Mouse (Mus musculus) heart, embryonic 10.5 days (tissue): Measurements from ENCODE around the gene Agfg1. TPM values are rescaled to one million over a fixed set of nuclear protein-coding genes. Genes with fewer than 3 reads are reported as not detected.

Experiments used
- DNase-seq: peaks from one replicate; pipeline ENCODE4 v3.0.0-alpha.2; 2017; ENCODE audit warnings: low spot score
- H3K27ac ChIP-seq: fragments of 300-500 bp; sonication (generic); 2 replicates; pipeline ENCODE4 v1.5.1; 2016; ENCODE audit warnings: mild to moderate bottlenecking
- H3K27me3 ChIP-seq: fragments of 300-500 bp; sonication (generic); 2 replicates; pipeline ENCODE4 v1.6.1; 2016; ENCODE audit warnings: mild to moderate bottlenecking; ENCODE audit not compliant: poor library complexity, insufficient read depth, severe bottlenecking
- H3K36me3 ChIP-seq: fragments of 300-500 bp; sonication (generic); 2 replicates; pipeline ENCODE4 v1.6.1; 2016; ENCODE audit warnings: mild to moderate bottlenecking, moderate library complexity
- H3K4me1 ChIP-seq: fragments of 300-500 bp; sonication (generic); 2 replicates; pipeline ENCODE4 v1.6.1; 2016; ENCODE audit warnings: mild to moderate bottlenecking
- H3K4me3 ChIP-seq: fragments of 300-500 bp; sonication (generic); 2 replicates; pipeline ENCODE4 v1.5.1; 2016; ENCODE audit warnings: mild to moderate bottlenecking, moderate library complexity
- H3K9me3 ChIP-seq: fragments of 300-500 bp; sonication (generic); 2 replicates; pipeline ENCODE4 v1.6.1; 2016; ENCODE audit warnings: mild to moderate bottlenecking, moderate library complexity
- WGBS: fragments of 180-500 bp; shearing (Covaris S2); methylation state at CpG from one replicate; pipeline ENCODE4 v1.1.7; 2016; 5-methylcytosine and 5-hydroxymethylcytosine counted together
- polyA plus RNA-seq: library from polyadenylated mRNA; unstranded; fragments of >200 nt; fragmentation: Nextera tagmentation; extraction: Ambion mirVana; gene quantifications from 2 replicates; pipeline ENCODE4 v1.2.1, GENCODE M21; 2016

Gene Agfg1
- polyA plus RNA-seq, 1 experiment from 2014 or later = 44.7 TPM

DNA sequence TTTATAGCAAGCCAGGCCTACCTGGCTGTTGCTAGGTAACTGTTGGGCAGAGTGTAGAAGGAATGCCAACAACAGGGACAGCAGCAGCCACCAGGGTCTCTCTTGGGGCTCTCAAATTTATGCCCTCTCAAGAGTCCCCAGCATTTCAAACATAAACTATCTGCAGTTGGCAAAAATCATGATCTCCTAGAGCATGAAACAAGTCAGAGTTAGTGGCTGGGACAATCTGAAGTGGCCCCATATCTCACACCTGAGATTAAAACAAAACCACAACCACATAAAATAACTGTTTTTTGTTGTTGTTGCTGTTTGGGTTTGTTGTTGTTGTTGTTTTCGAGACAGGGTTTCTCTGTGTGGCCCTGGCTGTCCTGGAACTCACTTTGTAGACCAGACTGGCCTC, 8.5 kb upstream of the Agfg1 start:
- Histone ChIP-seq H3K4me3 (no peak overlapping the region), H3K27ac (no peak overlapping the region), H3K36me3 (no peaks in the 10 kb centered on the region), H3K4me1 (peaks cover 25% of the 10 kb centered on the region), H3K9me3 (no peaks in the 10 kb centered on the region), H3K27me3 (no peaks in the 10 kb centered on the region)
- DNase-seq = no peak
- WGBS = 89% methylated on average over 1 of the region's 1 CpGs

DNA sequence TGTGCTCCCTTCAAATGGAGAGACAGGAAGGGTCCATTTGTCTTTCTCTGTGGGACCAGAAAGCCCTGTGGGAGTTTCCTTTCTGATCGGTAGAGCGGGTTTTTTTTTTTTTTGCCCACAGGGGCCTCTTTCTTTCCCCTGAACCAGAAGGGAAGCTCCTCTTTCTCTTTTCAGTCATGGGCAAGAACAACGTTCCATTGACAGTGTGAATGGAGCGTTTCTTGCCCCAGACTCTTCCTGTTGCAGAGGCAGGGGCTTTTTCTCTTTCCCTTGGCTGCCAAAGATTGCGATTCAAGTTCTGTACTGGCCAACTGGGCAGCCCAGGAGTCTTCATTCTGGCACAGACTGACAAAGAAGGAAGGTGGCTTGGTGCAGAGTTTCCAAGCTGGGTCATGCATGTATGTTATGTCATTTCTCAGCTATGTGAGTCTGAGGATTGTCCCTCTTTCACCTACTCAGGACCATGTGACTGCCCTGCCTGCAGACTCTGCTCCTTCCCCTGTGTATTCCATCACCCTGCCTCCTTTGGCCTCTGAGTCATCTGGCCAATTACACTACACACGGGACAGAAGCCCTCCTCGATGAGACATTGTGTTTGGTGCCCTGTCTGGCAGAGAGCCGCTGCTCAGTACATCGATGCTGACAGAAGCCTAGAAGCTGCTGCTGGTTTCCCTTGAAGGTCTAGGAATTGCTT, 7.6 kb upstream of the Agfg1 start:
- WGBS = 49% methylated on average over 9 of the region's 9 CpGs
- no peaks in the 10 kb centered on the region for H3K27me3 ChIP-seq
- no peaks in the 10 kb centered on the region for H3K9me3 ChIP-seq
- H3K36me3 ChIP-seq = no peaks in the 10 kb centered on the region
- H3K4me3 ChIP-seq = no peak overlapping the region
- no peak for DNase-seq
- peak overlapping the region; percentile 70; the same call in 1 of the 2 replicates for H3K27ac ChIP-seq
- H3K4me1 ChIP-seq = peaks cover 29% of the 10 kb centered on the region

DNA sequence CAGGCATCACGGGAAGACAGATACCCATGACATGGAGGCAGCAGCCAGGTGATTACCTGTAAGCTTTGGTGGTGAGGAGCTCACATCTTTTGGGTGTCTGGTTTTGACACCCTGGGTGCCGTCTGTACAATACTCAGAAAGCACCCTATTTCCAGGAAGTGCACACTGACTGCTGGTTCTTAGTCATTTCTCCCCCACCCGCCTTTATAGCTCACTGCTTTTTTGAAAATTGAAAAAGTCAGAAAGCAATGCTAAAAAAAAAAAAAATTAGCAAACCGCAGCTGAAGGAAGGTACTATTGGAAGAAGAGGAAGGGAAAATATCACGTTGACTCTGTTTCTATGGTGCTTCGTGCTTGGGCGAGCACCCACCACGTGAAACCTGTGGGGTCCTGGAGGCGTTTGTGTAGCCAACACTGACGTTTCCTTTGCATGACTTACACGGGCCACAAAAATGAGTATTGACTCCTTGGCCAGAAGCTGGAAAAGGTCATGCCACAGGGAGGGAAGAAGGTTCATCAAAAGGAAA, 6.7 kb upstream of the Agfg1 start:
- peak overlapping the region; percentile 70; the same call in 1 of the 2 replicates for H3K27ac ChIP-seq
- H3K4me1 ChIP-seq = peaks cover 29% of the 10 kb centered on the region
- no peak overlapping the region for H3K4me3 ChIP-seq
- H3K27me3 ChIP-seq = no peaks in the 10 kb centered on the region
- H3K9me3 ChIP-seq = no peaks in the 10 kb centered on the region
- H3K36me3 ChIP-seq = no peaks in the 10 kb centered on the region
- no peak for DNase-seq
- 72% methylated on average over 11 of the region's 11 CpGs for WGBS

DNA sequence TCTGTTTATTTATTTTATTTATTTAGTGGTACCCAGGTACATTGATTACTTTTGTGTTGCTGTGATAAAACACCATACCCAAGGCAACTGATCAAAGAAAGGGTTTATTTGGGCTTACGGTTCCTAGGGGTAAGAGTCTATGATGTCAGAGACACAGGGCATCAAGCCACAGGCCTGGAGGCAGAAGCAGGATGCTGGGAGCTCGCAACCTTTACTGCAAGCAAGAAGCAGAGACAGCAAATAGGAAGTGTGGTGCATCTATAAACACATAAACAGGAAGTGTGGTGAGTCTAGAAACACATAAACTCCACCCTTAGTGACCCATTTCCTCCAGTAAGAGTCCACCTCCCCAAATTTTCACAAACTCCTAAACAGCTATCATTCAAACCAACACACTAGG, 5.8 kb upstream of the Agfg1 start:
- DNase-seq = no peak
- peaks cover 29% of the 10 kb centered on the region for H3K4me1 ChIP-seq
- WGBS = 93% methylated on average over 2 of the region's 2 CpGs
- peak overlapping the region; percentile 79; the same call in 1 of the 2 replicates for H3K27ac ChIP-seq
- no peak overlapping the region for H3K4me3 ChIP-seq
- H3K9me3 ChIP-seq = no peaks in the 10 kb centered on the region
- H3K36me3 ChIP-seq = no peaks in the 10 kb centered on the region
- H3K27me3 ChIP-seq = no peaks in the 10 kb centered on the region

DNA sequence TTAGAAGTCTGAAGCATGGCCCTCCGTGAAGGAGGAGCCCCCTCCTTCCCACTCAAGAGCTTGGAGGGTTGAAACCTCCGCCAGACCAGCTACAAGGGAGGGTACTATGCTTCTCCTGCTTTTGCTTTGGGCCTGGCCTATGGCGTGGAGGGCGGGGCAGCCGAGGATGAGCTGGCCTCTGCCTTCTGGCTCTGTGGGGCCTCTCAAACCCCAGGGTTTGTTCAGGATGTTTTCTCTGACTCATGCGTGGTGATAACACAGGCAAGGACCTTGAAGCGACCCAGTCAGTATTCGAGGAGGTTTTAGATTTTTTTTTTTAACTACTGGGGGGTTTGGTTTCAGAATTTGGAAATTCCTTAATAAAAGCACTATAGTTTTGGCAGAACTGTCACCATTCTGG, 4.7 kb upstream of the Agfg1 start:
- H3K4me1 ChIP-seq = peaks cover 38% of the 10 kb centered on the region
- WGBS = 34% methylated on average over 8 of the region's 8 CpGs

DNA sequence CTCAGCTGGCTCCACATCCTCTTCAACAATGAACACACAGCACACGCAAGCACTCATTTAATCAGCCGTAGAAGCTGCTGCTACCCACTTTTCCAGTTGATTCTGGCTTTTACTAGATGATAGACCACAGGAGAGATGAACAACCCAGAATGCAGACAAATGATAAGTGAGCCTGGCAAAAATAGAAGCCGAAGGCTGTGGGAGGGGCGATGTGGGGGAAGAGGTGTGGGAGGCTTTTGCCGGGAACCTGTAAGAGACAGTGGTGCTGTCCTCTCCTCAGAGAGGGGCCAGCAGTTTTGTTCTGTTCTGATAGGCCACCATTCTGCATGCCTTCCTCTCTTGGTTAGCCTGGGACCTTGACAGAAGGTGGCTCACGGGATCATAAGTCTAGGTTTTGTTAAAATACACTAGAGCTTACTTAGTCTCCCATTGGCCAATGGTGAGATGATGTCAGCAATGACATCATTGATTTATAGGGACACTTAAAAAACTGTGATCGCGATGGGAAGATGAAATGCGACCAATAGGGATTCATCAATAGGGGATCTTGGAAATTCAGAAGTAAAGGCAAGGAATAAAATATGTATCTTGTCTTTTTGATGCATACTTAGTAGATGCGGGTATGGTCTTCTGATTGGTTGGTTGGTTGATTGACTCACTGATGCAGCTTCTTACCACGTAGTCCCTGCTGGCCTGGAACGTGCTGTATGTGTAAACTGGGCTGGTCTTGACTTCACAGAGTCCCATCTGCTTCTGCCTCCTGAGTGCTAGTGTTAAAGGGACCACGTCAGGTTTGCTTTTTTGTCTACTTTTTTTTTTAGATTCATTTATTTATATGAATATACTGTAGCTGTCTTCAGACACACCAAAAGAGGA, 2.7 kb upstream of the Agfg1 start:
- no peaks in the 10 kb centered on the region for H3K36me3 ChIP-seq
- no peak overlapping the region for H3K4me3 ChIP-seq
- H3K9me3 ChIP-seq = no peaks in the 10 kb centered on the region
- WGBS = 65% methylated on average over 13 of the region's 13 CpGs
- DNase-seq = peak; percentile 89
- peaks cover 43% of the 10 kb centered on the region for H3K4me1 ChIP-seq
- H3K27me3 ChIP-seq = no peaks in the 10 kb centered on the region
- peak overlapping the region; percentile 72; the same call in 1 of the 2 replicates for H3K27ac ChIP-seq

More for the DNA sequence above, 4.7 kb upstream of the Agfg1 start:
- Histone ChIP-seq H3K36me3 (no peaks in the 10 kb centered on the region), H3K4me3 (no peak overlapping the region), H3K9me3 (no peaks in the 10 kb centered on the region), H3K27ac (peak overlapping the region; percentile 79; the same call in 1 of the 2 replicates), H3K27me3 (no peaks in the 10 kb centered on the region)
- peak; percentile 92 for DNase-seq

DNA sequence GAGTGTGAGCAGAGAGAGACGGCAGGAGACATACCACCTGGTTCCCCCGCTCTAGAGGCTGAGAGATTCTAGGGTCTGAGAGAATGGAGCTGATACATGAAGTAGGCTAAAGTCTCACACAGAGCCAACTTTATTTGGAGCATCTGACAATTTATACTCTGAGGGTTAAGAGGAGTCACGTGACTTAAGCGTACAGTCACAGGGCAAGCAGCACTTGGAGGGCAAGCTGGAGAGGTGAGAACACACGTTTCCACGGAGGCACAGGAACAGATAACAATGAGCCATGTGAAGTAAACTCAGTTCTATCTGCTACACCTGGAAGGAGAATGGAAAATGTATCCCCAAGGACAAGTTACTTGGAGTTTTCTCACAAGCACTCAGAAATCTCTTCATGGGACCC, 1.7 kb upstream of the Agfg1 start:
- H3K4me1 ChIP-seq = peaks cover 34% of the 10 kb centered on the region
- no peak overlapping the region for H3K27ac ChIP-seq
- WGBS = 62% methylated on average over 6 of the region's 6 CpGs
- no peak for DNase-seq
- H3K9me3 ChIP-seq = no peaks in the 10 kb centered on the region
- H3K27me3 ChIP-seq = no peaks in the 10 kb centered on the region
- peaks cover 4% of the 10 kb centered on the region; the same call in 1 of the 2 replicates for H3K36me3 ChIP-seq
- no peak overlapping the region for H3K4me3 ChIP-seq

DNA sequence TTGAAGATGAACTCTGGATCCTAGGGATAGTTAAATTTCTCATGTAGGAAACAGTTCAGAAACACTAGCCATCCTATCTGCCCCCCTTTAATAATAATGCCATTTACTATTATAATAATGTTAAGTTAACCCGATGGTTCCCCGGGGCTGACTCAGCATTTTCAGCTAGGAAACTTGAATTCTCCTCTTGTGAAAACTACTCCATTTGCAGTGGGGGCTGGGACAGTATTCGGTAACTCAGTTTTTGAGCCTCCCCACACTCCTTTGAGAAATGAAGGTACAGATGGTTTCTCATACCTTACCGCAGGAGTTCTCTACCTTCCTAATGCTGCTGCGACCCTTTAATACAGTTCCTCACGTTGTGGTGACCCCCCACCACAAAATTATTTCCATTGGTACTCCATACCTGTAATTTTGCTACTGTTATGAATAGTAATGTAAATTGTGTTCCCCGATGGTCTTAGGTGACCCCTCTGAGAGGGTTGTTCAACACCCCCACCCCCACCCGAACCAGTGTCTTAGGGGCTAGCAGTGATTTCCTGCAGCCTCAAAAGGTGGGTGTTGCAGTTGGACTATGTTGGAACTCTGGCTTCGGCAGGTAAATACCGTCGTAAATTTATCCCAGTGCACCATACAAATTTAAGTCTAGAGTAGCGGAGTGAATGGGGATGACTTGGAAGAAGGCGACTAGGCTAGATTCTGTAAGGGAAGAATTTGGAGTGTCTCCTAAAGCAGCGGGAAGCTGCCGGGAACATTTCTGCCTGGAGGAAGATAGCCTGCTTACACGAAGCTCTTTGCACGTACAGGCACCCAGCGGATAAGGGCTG, 601 bp upstream of the Agfg1 start:
- no peak for DNase-seq
- H3K4me3 ChIP-seq = peak overlapping the region; percentile 100
- peak overlapping the region; percentile 97 for H3K27ac ChIP-seq
- H3K9me3 ChIP-seq = no peaks in the 10 kb centered on the region
- 34% methylated on average over 18 of the region's 18 CpGs for WGBS
- peaks cover 34% of the 10 kb centered on the region for H3K4me1 ChIP-seq
- H3K36me3 ChIP-seq = peaks cover 7% of the 10 kb centered on the region
- no peaks in the 10 kb centered on the region for H3K27me3 ChIP-seq

DNA sequence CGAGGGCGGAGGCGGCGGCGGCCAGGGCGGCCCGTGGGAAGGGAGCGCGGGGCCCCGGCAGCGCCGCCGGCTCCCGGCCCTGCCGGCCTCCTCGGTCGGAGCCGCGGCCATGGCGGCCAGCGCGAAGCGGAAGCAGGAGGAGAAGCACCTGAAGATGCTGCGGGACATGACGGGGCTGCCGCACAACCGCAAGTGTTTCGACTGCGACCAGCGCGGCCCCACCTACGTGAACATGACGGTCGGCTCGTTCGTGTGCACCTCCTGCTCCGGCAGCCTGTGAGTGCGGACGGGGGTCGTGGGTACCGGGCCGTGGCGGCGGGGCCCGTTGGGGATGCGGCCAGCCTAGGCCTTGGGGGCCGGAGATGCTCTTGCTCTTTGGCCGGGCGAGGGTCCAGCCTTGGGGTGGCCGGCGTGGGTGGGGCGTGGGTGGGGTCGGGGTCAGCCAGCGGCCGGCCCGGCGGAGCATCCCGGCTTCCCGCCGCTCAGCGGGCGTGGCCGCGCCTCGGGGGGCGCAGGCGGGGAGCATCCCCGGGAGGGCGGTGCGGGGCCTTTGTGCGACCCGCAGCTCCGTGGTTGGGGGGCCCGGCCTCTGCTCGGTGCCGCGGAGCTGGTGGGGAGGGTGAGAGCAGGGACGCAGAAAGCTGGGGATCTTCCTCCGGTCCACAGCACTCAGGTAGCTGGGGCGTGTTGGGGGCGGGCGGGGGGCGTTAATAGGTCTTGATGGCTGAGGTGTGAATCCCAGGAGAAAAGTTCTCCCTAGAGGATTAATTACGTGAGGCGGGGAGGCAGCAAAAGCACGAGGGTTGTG, 535 bp downstream of the Agfg1 start:
- H3K4me1 ChIP-seq = peaks cover 26% of the 10 kb centered on the region
- H3K27ac ChIP-seq = peak overlapping the region; percentile 97
- no peaks in the 10 kb centered on the region for H3K9me3 ChIP-seq
- WGBS = under 1% methylated on average over 86 of the region's 86 CpGs
- peaks cover 7% of the 10 kb centered on the region for H3K36me3 ChIP-seq
- peak overlapping the region; percentile 100 for H3K4me3 ChIP-seq
- no peaks in the 10 kb centered on the region for H3K27me3 ChIP-seq
- DNase-seq = peak; percentile 82

DNA sequence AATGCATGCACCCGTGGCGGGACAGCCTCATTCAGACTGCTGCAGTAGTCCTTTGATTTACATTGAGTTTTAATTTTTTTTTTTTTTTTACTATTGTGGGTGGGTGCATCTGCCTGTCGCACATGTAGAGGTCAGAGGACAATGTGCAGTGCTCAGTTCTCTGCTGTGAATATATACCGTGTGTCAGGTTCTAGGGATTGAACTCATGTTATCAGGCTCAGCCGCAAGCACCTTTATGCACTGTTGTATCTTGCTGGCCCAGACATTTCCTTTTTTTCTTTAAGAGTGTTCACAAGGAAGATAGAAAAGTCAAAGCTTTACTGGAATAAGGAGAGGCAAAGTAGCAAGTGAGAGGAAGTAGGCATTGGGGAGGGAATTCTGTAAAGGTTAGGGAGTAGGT, 16.4 kb downstream of the Agfg1 start:
- Histone ChIP-seq H3K4me3 (no peak overlapping the region), H3K27me3 (no peaks in the 10 kb centered on the region), H3K9me3 (no peaks in the 10 kb centered on the region), H3K36me3 (0 out of 2 replicates have a peak, but pooled peaks cover 12% of the 10 kb centered on the region), H3K4me1 (no peaks in the 10 kb centered on the region), H3K27ac (no peak overlapping the region)
- WGBS = 71% methylated on average over 5 of the region's 5 CpGs
- no peak for DNase-seq

DNA sequence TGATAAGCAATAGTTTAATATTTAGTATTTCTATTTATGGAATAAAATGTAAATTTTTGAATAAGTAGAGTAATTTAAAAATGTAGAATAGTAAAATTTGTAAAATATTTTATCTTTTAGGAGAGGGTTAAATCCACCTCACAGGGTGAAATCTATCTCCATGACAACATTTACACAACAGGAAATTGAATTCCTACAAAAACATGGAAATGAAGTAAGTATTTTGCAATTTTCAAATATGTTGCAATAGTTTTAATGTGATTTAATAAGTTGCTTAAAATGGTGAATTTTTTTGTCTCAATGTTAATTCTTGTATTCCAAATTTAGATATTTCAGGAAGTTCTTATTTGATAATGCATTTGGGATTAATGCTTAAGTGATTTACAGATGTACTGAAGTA, 19.0 kb downstream of the Agfg1 start:
- H3K4me3 ChIP-seq = no peak overlapping the region
- no peaks in the 10 kb centered on the region for H3K27me3 ChIP-seq
- H3K4me1 ChIP-seq = no peaks in the 10 kb centered on the region
- no peak for DNase-seq
- H3K27ac ChIP-seq = no peak overlapping the region
- H3K36me3 ChIP-seq = peaks cover 15% of the 10 kb centered on the region; the same call in 1 of the 2 replicates
- no peaks in the 10 kb centered on the region for H3K9me3 ChIP-seq

DNA sequence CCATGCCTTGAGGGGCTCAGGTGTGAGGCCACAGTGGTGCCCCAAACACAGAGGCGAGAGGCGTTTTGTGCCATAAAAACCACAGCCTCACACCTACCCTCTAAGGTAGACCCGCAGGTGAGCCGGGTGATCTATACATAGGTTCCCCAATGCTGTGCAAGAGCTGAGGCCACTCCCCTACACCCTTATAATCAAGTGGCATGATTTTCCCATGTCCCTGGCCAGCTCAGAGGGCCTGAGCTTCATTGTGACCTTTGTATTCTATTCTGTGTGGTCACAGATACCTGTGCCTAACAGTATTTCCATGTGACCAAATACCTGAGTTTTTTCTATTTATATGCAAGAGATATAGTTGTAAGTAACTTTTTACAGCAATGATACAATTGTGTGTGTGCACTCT, 21.1 kb downstream of the Agfg1 start:
- H3K4me3 ChIP-seq = no peak overlapping the region
- H3K27me3 ChIP-seq = no peaks in the 10 kb centered on the region
- peaks cover 15% of the 10 kb centered on the region; the same call in 1 of the 2 replicates for H3K36me3 ChIP-seq
- no peak for DNase-seq
- no peak overlapping the region for H3K27ac ChIP-seq
- no peaks in the 10 kb centered on the region for H3K4me1 ChIP-seq
- 95% methylated on average over 4 of the region's 4 CpGs for WGBS
- no peaks in the 10 kb centered on the region for H3K9me3 ChIP-seq
